Mouse (Mus musculus) ES-Bruce4 (cell line): Measurements from ENCODE around the gene Icmt.

ENCODE experiments used
- CTCF ChIP-seq: IDR thresholded peaks from one replicate; pipeline ENCODE4 v1.8.1; 2011; ENCODE audit warnings: low read depth, low read length
- POLR2A ChIP-seq: IDR thresholded peaks from one replicate; pipeline ENCODE4 v1.8.1; 2011; ENCODE audit warnings: low read length; ENCODE audit not compliant: insufficient read depth

DNA sequence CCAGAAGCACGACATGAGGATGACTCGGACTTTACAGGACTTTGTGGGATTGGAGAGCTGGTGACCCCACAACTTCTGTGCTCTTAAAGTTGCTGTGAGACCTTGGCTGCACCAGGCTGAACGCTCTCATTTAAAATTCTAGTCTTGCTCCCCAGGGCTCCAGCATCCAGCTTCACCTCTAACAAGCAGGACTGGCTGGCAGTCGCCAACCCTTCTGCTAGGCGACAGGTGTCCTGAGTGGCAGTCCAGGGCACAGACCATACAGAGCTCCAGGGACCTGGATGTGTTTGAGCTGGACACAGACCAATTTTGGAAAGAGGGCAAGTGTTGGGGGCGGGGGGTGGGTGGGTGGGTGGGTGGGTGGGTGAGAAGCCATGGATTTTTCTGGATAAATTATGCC lies 40.7 kb downstream of the Icmt start:
- TF ChIP-seq CTCF (no peak), POLR2A (no peak)
